Mouse (Mus musculus): ENCODE measurements at regions not wholly inside any gene's neighbourhood (a gene's known extent, or its start where the extent isn't known, plus 50 kb on each side); places are given as distances from the start of the nearest gene placed in this dataset.

DNA sequence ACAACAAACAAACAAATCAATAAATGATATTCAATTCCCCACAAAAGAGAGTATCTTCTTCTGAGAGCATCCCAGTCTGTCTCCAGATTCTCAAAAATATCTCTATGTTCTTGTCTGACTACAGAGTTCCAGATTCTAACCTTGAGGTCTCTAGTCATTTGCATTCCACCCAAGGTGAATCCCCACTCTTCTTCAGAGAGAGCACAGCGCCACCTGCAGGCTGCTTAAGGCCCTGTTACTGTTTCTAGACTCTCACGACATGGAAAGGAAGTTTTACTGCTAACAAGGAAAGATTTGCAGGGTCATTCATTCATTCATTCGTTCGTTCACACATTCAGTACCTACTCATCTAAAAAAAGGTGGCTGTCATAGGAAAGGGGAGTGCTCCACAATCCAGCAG, 158.3 kb downstream of the Shq1 start:
- TF ChIP-seq CTCF (conservative IDR thresholded peaks at IDR 0.05; ENCODE audit: low read length) (peak; percentile 65), POU5F1 (IDR thresholded peaks at IDR 0.05; ENCODE audit: borderline replicate concordance, low read length) (no peak)

All from E14TG2a.4 (cell line).